Mouse (Mus musculus) retina, postnatal 1 day (tissue): ENCODE measurements at regions not wholly inside any gene's neighbourhood (a gene's known extent, or its start where the extent isn't known, plus 50 kb on each side); places are given as distances from the start of the nearest gene placed in this dataset.

ENCODE experiments used
- DNase-seq: peaks from one replicate; pipeline ENCODE4 v3.0.0-alpha.2; 2012

DNA sequence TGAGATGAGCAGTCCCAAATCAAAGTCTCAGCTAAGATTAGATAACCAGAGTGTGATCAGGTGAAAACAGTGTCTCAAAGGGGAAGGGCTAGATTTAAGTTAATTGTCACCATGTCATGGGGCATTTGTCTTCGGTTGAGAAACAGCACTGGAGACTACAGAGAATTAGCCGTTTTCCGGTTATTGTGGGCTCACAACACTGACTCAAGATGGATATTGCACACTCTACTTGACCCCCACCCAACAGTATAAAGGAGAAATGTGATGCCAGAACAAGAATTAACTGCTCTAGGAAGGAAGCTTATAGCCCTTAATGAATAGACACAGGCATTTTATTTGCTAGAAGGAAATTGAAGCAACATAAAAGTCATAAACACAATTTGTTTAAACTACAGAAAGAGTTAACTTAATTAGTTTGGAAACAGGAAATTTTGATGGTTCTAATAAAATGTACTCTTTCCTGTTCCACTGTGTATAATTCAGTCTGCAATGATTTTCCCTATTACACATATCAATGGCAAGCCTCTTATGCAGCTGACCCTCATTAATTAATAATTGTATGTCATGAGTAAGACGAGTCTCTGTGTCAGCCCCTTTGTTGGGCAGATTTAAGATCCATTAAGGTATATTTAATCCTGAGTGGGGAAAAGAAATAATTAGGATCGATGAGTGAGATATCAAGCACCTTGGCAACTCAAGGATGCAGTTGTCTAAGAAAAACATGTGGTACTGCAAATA lies 277.4 kb upstream of the Tmeff2 start:
- DNase-seq = peak; percentile 4

DNA sequence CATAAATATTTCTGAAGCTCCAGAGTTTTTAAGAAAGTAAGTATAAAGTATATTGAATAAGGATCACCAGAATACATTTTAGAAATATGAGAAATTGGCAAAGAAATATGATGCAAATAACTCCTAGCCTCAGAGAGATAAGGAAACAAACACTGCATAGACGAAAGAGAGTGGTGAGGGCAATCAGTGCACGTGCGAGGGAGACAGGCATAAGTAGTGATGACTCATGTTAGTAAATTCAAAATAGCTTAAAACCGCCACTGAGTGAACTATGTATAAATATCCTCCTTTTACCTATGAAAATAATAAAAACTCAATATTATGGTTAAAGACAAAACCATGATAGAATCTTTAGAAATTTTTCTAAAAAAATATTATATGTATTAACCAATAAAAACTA lies 271.4 kb upstream of the Tmeff2 start:
- DNase-seq = no peak

DNA sequence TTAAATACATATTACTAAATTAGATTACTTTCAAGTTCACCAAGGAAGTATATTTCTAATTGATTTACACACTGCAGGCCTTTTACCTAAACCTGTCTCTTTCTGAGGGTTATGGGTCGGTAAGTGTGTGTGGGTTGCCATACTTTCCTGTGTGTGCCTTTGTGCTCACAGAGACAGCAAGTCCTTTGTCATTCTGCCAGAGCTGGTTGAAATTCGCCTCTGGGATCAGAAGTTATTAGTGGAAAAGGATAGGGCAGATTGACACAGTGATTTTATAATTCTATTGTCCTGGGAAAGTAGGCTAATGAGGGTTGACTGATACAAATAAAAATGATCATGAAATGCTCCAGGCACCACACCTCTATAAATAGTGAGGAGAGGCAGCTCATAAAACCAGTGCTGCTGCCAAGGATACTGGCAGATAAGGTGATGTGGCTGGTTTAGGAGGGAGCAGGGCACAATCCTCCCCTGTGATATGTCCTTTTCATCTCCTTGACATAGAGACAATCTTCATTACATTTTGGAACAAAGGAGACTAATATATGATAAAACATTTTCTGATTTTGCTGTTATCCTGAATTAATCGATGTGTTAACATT lies 270.9 kb upstream of the Tmeff2 start:
- peak; percentile 55 for DNase-seq

DNA sequence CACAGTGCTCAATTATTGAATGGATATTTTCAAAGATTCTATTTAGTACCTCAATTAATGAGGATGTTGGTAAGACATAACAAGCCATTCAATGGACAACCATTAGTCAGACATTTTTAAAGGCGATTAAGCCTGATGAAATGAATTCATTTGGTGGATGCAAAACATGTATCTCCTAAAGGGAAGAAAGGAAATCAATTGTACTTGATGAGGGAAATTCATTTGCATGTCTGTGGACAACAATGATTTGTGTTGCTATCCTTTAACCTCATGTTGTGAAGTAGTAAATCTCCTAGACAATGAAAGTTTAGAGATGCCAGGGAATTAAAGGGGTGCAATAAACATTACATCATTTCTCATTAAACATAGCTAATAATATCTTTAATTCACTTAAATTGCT lies 262.5 kb upstream of the Tmeff2 start:
- DNase-seq = no peak

DNA sequence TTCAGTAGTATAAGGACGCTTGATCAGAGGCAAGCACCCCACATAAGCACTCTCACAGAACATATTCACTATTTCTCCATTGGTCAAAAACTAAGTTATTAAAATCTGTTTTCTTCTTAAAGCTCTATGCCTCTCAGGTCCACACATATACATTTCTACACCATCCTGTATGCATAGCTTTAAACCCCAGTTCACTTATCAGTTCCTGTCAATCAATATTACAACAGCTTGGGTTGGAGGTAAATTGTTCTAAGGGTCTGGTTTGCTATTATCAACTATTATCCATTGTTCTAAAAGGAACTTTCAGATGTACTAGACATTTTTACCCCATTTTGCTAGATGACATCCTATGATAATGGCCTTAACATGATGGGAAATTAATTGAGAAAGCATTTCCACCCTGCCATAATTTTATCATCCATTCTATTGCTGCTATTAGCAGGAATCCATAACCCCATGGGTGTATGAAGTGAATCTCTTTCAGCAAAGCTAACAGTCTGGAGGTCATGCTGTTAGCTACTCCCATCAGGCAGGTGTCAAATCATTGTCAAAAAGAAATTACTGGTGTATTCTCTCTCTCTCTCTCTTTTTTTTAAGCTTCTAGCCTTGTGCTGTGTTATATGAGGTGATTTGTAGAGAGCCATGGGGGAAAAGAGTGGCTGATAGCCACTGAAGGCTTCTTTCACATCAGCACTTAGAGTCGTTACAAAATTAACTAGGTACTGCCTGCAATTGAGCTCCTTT lies 253.3 kb upstream of the Tmeff2 start:
- DNase-seq = no peak

DNA sequence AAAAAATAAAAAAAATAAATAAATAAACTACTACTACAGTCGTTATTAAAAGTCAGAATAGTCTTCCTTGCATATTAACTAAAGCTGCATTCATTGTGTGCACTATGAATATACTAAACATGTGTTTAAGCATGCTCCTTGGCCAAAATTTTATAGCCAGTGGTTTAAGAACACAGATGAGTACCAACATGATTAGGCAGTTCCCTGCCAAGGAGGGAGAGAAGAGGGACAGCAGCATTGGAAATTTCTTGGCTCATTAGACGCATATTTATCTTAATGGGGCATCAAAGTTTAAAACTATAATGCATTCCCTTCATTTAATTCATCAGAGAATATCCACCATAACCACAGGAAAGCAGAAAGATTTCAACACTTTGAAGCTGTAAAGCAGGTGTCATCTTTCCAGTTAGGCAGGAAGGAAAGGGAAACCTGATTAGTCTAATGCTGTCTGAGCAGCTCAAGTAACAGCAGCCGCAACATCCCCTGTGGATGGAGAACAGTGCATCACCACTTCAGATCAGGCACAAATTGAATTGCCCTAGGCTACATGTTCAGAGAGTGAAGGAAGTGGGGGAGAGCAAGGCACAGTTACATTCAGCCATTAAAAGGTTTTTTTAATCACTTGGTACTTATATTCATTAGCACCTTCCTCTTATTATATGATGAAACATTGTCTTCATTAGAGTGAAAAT lies 248.3 kb upstream of the Tmeff2 start:
- peak; percentile 45 for DNase-seq

DNA sequence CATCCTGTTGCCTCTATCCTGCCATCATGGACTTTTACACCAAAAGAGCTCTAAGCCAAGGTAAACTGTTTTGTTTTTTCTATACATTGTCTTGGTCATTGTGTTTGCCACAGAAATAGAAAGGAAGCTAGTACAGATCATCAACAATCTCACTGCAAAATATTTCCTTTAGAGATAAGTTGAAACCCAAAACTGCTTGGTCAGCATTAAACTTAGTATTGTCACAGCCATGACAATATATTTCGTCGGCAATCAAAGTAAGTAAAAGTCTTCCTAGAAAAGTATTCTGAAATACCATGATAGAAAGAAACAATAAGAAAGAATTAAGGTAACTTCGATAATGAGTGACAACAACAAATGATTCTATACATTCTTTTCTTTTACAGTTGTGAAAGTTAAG lies 235.3 kb upstream of the Tmeff2 start:
- DNase-seq = no peak

DNA sequence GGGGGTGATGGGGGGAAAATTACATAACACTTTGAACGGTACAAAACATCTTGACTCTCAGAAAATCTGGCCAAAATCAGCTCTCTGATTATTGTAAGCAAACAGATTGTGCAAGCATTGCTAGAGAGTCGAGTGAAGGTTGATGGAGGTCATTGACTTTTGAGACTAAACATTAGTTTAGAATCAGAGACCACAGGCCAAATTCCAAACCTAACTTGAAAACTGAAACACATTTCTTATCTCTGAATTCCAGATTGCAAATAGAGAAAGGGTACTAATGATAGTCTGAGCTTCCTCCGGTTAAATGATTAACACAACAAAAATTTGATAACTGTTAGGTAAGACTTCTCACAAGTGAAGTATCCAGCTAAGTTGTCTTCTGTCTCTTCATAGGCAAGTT lies 217.5 kb upstream of the Tmeff2 start:
- no peak for DNase-seq

DNA sequence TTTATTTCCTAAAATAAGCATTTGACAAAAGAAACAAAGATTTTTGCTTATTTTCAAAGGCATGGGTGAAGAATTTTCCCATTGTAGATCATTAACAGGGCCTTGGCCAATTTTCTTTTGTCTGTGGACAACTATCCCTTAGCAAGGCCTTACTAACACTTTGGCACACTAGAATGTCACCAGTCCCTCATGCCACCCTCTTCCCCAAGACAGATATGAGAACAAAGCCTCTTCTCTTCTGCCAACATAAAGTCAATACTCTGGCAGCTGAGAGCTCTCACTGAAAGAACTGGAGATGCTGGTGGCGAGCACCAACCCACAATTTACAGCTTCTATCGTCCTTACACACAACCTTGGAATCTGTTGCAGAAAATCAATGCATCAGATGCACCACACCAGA lies 215.1 kb upstream of the Tmeff2 start:
- DNase-seq = peak; percentile 19

DNA sequence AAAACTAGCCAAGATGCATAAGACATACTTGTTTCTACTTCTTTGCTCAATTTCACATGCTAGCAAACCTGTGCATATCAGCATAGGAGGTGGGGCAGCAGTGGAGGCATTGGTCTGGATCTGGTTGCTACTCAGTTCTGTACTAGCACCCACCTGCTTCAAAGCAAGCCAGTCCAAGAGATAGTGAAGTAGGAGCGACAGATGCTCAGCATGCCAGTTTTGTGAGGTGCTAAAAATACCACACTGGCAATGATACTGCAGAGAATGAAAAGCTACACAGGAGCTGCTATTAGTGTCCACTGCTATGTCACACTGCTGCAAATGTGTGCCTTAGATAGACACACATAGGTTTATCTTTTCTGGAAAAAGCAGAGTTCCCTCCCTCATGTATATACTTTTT lies 203.5 kb upstream of the Tmeff2 start:
- no peak for DNase-seq

DNA sequence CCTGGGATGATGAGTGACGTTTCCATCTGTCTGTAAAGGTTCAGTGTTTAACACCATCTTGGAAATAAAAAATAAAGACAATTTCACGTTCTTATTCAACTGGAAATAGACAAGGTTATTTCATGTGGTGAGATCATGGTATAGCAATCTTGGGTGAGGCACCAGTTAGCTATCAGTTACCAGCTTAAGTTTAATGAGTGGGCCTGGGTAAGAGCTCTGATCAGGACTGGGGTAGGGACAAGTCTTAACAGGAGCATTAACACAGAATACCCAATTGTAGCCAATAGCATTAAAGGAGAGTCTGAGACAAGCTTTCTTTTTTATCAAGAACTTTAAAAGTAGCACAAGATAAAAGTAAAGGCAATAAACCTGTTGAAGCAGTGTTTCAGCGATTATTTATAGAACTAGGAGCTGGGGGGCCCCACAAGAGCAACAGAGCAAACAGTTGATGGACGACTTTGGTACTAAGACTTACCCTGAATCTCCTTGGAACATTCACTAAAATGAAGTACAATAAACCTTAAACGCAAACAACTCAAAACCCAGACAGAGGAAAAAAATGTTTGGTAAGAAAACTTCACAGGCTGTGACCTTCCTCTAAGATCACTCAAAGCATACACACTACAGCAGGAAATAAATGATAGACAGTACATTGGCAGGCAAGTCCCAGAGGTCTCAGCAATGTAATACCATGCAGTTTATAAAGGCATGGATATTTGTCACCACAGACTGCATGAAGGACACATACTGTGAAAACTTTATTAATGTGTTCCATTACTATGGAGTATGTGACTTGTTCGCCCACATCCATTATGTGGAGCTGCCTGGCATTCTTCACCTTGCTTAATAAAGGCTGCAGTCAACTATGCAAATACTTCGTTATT lies 202.9 kb upstream of the Tmeff2 start:
- DNase-seq = no peak

DNA sequence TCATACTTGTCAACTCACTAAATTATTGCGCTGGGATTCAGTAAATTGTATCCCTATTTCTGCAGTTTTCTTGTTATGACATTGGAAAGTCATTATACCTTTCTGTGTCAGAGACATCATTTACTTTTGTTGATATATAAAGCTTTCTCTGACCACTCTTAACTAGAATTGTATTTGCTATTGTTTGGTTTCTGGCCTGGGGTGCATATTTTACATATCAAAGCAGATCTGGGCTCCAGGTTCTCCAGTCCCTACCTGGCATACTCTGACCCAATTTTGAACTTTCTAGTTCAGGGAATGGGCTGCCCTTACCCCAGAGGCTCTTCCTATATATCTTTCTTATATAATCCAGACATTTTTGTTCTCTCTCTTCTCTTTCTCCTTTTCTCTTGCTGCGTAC lies 195.8 kb upstream of the Tmeff2 start:
- DNase-seq = no peak

DNA sequence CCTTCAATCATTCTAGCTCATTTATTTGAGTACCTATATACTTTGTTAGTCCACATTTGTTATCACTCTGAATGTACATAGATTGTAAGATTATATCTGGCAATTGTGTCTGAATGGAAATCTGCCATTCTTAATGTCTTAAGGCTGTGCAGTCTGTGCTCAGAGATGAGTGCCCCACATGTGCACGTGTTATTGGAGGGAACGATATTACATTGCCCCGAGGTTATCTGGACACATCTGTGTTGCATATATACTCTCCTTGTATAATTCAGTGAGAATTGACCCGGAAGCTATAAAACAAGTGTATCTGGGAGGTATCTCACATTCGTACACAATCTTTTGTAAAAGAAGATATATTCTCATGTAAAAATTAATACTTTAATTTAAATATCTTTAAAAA lies 155.4 kb upstream of the Tmeff2 start:
- peak; percentile 34 for DNase-seq

DNA sequence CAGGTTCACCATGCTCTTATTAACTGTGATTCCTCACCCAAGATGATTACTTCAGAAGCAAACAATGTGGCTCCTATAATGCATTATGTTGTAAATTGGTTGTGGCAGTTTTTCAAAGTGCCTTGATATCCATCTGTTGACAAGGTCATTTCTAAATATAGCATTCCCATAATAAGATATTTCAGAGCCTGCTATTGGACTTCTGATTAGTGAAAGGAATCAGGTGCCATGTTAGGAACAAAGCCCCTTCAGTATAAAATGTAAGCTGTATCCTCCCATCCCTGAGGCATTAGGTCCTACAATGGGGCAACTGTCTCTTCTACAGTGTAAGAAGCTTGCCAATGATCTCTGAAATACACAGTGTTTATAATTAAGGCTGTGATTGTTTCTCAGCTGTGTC lies 130.2 kb upstream of the Tmeff2 start:
- peak; percentile 93 for DNase-seq

DNA sequence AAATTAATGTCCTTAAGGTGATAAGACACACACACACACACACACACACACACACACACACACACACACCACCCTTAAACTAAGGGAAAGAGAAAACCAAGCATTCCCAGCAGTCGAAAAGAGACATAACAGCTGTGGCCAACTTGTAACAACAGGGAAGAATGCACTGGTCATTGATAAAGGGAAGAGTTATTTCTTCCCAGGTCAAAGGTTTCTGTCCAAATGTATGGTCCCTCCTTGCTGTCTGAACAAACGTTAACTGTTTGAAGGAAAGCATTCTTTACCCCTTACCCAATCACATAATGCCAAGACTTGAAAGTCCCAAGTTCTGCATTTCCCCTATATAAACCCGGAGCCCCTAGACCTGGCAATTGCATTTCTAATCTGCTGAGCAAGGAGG lies 105.2 kb upstream of the Tmeff2 start:
- no peak for DNase-seq

DNA sequence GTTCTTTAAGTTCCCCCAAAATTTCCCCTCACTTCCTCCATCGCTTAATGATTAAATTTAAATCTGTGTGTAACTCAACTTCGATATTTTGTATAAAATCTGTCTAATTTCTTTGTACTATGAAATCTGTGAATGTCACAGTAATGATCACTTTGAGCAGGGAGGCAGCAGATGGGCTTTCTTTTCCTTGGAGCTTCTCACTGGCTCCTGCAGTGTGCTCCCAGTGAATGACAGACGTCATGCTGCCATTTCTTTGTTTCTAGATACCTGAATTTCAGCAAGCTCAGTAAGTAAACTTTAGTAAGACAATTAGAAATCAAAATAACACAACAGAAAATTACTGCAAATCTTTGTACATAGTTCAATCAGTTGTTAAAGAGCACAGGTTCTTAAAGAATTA lies 102.3 kb upstream of the Tmeff2 start:
- no peak for DNase-seq

DNA sequence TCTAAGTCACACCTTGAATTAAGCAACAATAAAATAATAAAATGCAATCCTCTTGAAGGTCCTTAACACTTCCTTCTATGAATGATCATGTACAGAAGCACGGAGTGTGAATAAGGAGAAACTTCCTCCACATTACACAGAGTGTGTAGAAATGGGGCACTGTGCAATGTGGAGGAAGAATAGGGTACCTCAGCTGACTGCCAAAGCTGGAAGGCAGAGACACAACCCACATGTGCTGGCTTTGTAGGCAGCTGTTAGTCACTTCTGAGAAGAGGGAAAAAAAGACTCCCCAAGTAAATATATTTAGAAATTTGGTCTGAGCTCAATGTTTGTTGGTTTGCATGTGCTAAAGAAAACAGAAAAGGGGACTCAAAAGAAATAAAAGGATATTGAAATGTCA lies 94.1 kb upstream of the Tmeff2 start:
- DNase-seq = no peak

DNA sequence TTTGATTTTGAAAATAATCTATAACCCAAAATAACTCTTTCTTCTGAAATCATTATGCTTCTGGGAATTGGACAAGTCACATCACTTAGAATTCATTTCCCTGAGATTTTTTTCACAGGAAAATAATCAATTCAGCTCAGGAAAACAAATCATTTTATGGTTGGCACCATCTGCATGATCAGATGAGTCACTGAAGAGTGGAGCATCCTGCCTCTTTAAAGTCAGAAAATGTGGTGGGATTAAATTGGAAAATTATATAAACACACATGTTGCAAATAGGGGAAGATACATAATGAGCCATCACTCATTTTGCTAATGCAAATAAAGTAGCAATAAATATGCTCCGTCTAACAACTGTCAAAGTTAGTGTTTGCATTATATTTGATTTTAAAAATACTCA lies 93.6 kb upstream of the Tmeff2 start:
- DNase-seq = no peak

DNA sequence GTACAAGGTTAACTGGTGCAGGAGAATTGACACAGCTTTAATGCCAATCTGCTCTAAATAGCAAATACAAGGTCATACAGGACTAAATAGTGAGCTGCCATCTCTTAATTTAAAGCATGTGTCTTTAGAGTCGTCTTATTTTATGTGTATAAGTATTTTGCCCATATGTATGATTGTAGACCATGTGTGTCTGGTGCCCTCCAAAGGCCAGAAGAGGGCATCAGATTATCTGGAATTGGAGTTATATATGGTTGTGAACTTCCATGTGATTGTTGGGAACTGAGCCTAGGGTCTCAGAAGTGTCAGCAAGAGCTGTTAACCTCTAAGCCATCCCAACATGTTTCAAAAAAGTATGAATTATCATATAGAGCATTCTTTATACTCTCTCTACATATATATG lies 68.8 kb upstream of the Tmeff2 start:
- DNase-seq = no peak

DNA sequence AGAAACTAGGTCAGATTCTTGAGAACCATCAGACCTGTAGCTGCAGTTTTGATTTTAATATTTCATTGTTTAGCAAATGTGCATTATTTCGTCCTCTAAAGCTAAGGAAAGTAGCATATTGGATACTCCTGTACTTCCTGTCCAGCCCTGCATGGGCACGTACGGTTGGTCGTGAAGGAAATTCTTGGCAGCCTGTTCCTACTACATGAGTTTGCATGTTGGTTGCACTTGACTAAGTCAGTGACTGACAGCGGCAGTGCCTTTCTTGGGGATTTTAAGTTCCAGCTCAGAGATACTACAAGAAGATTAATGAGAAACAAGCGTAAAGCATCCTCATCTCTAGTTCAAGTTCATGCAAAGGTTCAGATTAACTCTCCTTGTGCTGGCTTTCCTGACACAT lies 64.3 kb upstream of the Tmeff2 start:
- peak; percentile 3 for DNase-seq

DNA sequence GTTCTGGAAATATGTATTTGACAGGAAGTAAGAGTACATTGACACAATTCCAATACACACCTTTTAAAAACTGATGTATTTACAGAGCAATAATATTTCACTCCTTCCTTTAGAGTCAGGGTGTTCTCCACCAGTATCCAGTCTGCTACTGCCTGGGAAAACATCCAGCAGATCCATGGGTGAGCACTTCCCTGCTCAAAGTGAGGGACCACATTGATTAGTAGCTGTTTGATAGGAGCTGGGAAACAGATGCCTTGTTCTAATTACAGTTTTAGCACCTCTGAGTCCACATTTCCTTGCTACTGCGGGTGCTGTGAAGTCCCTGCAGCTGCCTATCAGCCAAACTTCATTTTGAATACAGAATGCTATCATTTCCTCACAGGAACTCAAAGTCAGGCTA lies 53.3 kb upstream of the Tmeff2 start:
- no peak for DNase-seq
